Mouse (Mus musculus): ENCODE measurements around the gene Spem1. TPM values are rescaled to one million over a fixed set of nuclear protein-coding genes. Genes with fewer than 3 reads are reported as not detected.

Gene Spem1
- polyA plus RNA-seq, 1 experiment from 2014 or later: 0.12 TPM

- Histone ChIP-seq H3K27ac (ENCODE audit: low read depth, low read length) (no peak overlapping the region), H3K9me3 (ENCODE audit: control insufficient read depth, low read length) (no peaks in the 10 kb centered on the region), H3K9ac (ENCODE audit: low read length) (no peak overlapping the region), H3K27me3 (ENCODE audit: control insufficient read depth, insufficient read depth, low read length) (peaks cover 13% of the 10 kb centered on the region), H3K4me3 (ENCODE audit: low read depth, low read length) (no peak overlapping the region), H3K36me3 (ENCODE audit: control insufficient read depth, insufficient read depth, low read length) (peaks cover 2% of the 10 kb centered on the region; the same call in 1 of the 2 replicates), H3K4me2 (no peak overlapping the region), H3K4me1 (ENCODE audit: control insufficient read depth, insufficient read depth, low read length) (no peaks in the 10 kb centered on the region)
- WGBS: 85% methylated on average over 10 of the region's 10 CpGs
- DNase-seq (ENCODE audit: low spot score, missing footprints): no peak
- ATAC-seq (ENCODE audit: low FRiP score): no peak
Measured at GRCm38 (mm10) chr11:69854680-69855079, 32.7 kb upstream of the Spem1 start.

- no peaks in the 10 kb centered on the region for H3K4me1 ChIP-seq (ENCODE audit: control insufficient read depth, insufficient read depth, low read length)
- no peaks in the 10 kb centered on the region for H3K9me3 ChIP-seq (ENCODE audit: control insufficient read depth, low read length)
- no peak overlapping the region for H3K27ac ChIP-seq (ENCODE audit: low read depth, low read length)
- no peak overlapping the region for H3K9ac ChIP-seq (ENCODE audit: low read length)
- H3K36me3 ChIP-seq (ENCODE audit: control insufficient read depth, insufficient read depth, low read length): peaks cover 2% of the 10 kb centered on the region; the same call in 1 of the 2 replicates
- no peak for ATAC-seq (ENCODE audit: low FRiP score)
- DNase-seq (ENCODE audit: low spot score, missing footprints): no peak
- H3K27me3 ChIP-seq (ENCODE audit: control insufficient read depth, insufficient read depth, low read length): peaks cover 13% of the 10 kb centered on the region
- no peak overlapping the region for H3K4me2 ChIP-seq
- H3K4me3 ChIP-seq (ENCODE audit: low read depth, low read length): no peak overlapping the region
- WGBS: 81% methylated on average over 7 of the region's 7 CpGs
Measured at GRCm38 (mm10) chr11:69853994-69854393, 32.0 kb upstream of the Spem1 start.

GRCm38 (mm10) chr11:69850754-69851153, 28.8 kb upstream of the Spem1 start:
- WGBS: 80% methylated on average over 8 of the region's 8 CpGs
- Histone ChIP-seq H3K4me2 (no peak overlapping the region), H3K9ac (ENCODE audit: low read length) (no peak overlapping the region), H3K27me3 (ENCODE audit: control insufficient read depth, insufficient read depth, low read length) (peaks cover 2% of the 10 kb centered on the region; the same call in 1 of the 2 replicates), H3K4me3 (ENCODE audit: low read depth, low read length) (no peak overlapping the region), H3K9me3 (ENCODE audit: control insufficient read depth, low read length) (no peaks in the 10 kb centered on the region), H3K27ac (ENCODE audit: low read depth, low read length) (no peak overlapping the region), H3K4me1 (ENCODE audit: control insufficient read depth, insufficient read depth, low read length) (peaks cover 10% of the 10 kb centered on the region; the same call in 1 of the 2 replicates), H3K36me3 (ENCODE audit: control insufficient read depth, insufficient read depth, low read length) (peaks cover 2% of the 10 kb centered on the region; the same call in 1 of the 2 replicates)
- ATAC-seq (ENCODE audit: low FRiP score) (no peak), DNase-seq (ENCODE audit: low spot score, missing footprints) (no peak)

GRCm38 (mm10) chr11:69849884-69850283, 27.9 kb upstream of the Spem1 start:
- Histone ChIP-seq H3K27me3 (ENCODE audit: control insufficient read depth, insufficient read depth, low read length) (no peaks in the 10 kb centered on the region), H3K9me3 (ENCODE audit: control insufficient read depth, low read length) (no peaks in the 10 kb centered on the region), H3K9ac (ENCODE audit: low read length) (no peak overlapping the region), H3K4me1 (ENCODE audit: control insufficient read depth, insufficient read depth, low read length) (peaks cover 16% of the 10 kb centered on the region; the same call in 1 of the 2 replicates), H3K36me3 (ENCODE audit: control insufficient read depth, insufficient read depth, low read length) (peaks cover 2% of the 10 kb centered on the region; the same call in 1 of the 2 replicates), H3K4me3 (ENCODE audit: low read depth, low read length) (no peak overlapping the region), H3K27ac (ENCODE audit: low read depth, low read length) (no peak overlapping the region), H3K4me2 (no peak overlapping the region)
- ATAC-seq (ENCODE audit: low FRiP score) (no peak), DNase-seq (ENCODE audit: low spot score, missing footprints) (no peak)
- WGBS: 92% methylated on average over 15 of the region's 15 CpGs

- no peak for ATAC-seq (ENCODE audit: low FRiP score)
- no peak overlapping the region for H3K9ac ChIP-seq (ENCODE audit: low read length)
- WGBS: 92% methylated on average over 9 of the region's 9 CpGs
- no peak for DNase-seq (ENCODE audit: low spot score, missing footprints)
- H3K4me3 ChIP-seq (ENCODE audit: low read depth, low read length): no peak overlapping the region
- peaks cover 16% of the 10 kb centered on the region; the same call in 1 of the 2 replicates for H3K4me1 ChIP-seq (ENCODE audit: control insufficient read depth, insufficient read depth, low read length)
- peaks cover 2% of the 10 kb centered on the region; the same call in 1 of the 2 replicates for H3K36me3 ChIP-seq (ENCODE audit: control insufficient read depth, insufficient read depth, low read length)
- no peak overlapping the region for H3K27ac ChIP-seq (ENCODE audit: low read depth, low read length)
- no peaks in the 10 kb centered on the region for H3K27me3 ChIP-seq (ENCODE audit: control insufficient read depth, insufficient read depth, low read length)
- no peak overlapping the region for H3K4me2 ChIP-seq
- H3K9me3 ChIP-seq (ENCODE audit: control insufficient read depth, low read length): no peaks in the 10 kb centered on the region
Measured at GRCm38 (mm10) chr11:69849128-69849527, 27.1 kb upstream of the Spem1 start.

GRCm38 (mm10) chr11:69848021-69848420, 26.0 kb upstream of the Spem1 start:
- WGBS: 95% methylated on average over 6 of the region's 6 CpGs
- Histone ChIP-seq H3K4me2 (peak overlapping the region; percentile 71), H3K27me3 (ENCODE audit: control insufficient read depth, insufficient read depth, low read length) (no peaks in the 10 kb centered on the region), H3K9ac (ENCODE audit: low read length) (no peak overlapping the region), H3K9me3 (ENCODE audit: control insufficient read depth, low read length) (no peaks in the 10 kb centered on the region), H3K27ac (ENCODE audit: low read depth, low read length) (no peak overlapping the region), H3K36me3 (ENCODE audit: control insufficient read depth, insufficient read depth, low read length) (peaks cover 2% of the 10 kb centered on the region; the same call in 1 of the 2 replicates), H3K4me1 (ENCODE audit: control insufficient read depth, insufficient read depth, low read length) (peaks cover 16% of the 10 kb centered on the region; the same call in 1 of the 2 replicates), H3K4me3 (ENCODE audit: low read depth, low read length) (no peak overlapping the region)
- ATAC-seq (ENCODE audit: low FRiP score) (no peak), DNase-seq (ENCODE audit: low spot score, missing footprints) (no peak)

GRCm38 (mm10) chr11:69846738-69847688, 25.0 kb upstream of the Spem1 start:
- ATAC-seq (ENCODE audit: low FRiP score) (peak; percentile 64), DNase-seq (ENCODE audit: low spot score, missing footprints) (peak; percentile 89)
- Histone ChIP-seq H3K9me3 (ENCODE audit: control insufficient read depth, low read length) (no peaks in the 10 kb centered on the region), H3K9ac (ENCODE audit: low read length) (peak overlapping the region; percentile 78), H3K27me3 (ENCODE audit: control insufficient read depth, insufficient read depth, low read length) (no peaks in the 10 kb centered on the region), H3K27ac (ENCODE audit: low read depth, low read length) (peak overlapping the region; percentile 94), H3K4me3 (ENCODE audit: low read depth, low read length) (peak overlapping the region; percentile 57), H3K4me1 (ENCODE audit: control insufficient read depth, insufficient read depth, low read length) (peaks cover 16% of the 10 kb centered on the region; the same call in 1 of the 2 replicates), H3K36me3 (ENCODE audit: control insufficient read depth, insufficient read depth, low read length) (peaks cover 2% of the 10 kb centered on the region; the same call in 1 of the 2 replicates), H3K4me2 (peak overlapping the region; percentile 71)
- 14% methylated on average over 37 of the region's 37 CpGs for WGBS

GRCm38 (mm10) chr11:69846198-69846680, 24.3 kb upstream of the Spem1 start, which contains the start of gene Plscr3:
Plscr3 (plus strand) TSS chr11:69846376.
- H3K4me2 ChIP-seq: peak within 1 kb of the TSS; percentile 71
- H3K9me3 ChIP-seq (ENCODE audit: control insufficient read depth, low read length): no peaks in the 10 kb centered on the region
- H3K27me3 ChIP-seq (ENCODE audit: control insufficient read depth, insufficient read depth, low read length): no peaks in the 10 kb centered on the region
- peaks cover 2% of the 10 kb centered on the region; the same call in 1 of the 2 replicates for H3K36me3 ChIP-seq (ENCODE audit: control insufficient read depth, insufficient read depth, low read length)
- DNase-seq (ENCODE audit: low spot score, missing footprints): peak; percentile 99
- H3K4me1 ChIP-seq (ENCODE audit: control insufficient read depth, insufficient read depth, low read length): peaks cover 16% of the 10 kb centered on the region; the same call in 1 of the 2 replicates
- WGBS: 0% methylated on average over 37 of the region's 38 CpGs
- peak within 1 kb of the TSS; percentile 78 for H3K9ac ChIP-seq (ENCODE audit: low read length)
- peak within 1 kb of the TSS; percentile 94 for H3K27ac ChIP-seq (ENCODE audit: low read depth, low read length)
- peak; percentile 95 for ATAC-seq (ENCODE audit: low FRiP score)
- H3K4me3 ChIP-seq (ENCODE audit: low read depth, low read length): peak within 1 kb of the TSS; percentile 57

Data from midbrain, embryonic 11.5 days (tissue).